Mouse (Mus musculus): ENCODE results near the gene Erf. TPM values are rescaled to one million over a fixed set of nuclear protein-coding genes. Genes with fewer than 3 reads are reported as not detected.

Erf gene
- total RNA-seq, 2 experiments from 2014 or later, result 33.0 to 42.3 TPM

DNA sequence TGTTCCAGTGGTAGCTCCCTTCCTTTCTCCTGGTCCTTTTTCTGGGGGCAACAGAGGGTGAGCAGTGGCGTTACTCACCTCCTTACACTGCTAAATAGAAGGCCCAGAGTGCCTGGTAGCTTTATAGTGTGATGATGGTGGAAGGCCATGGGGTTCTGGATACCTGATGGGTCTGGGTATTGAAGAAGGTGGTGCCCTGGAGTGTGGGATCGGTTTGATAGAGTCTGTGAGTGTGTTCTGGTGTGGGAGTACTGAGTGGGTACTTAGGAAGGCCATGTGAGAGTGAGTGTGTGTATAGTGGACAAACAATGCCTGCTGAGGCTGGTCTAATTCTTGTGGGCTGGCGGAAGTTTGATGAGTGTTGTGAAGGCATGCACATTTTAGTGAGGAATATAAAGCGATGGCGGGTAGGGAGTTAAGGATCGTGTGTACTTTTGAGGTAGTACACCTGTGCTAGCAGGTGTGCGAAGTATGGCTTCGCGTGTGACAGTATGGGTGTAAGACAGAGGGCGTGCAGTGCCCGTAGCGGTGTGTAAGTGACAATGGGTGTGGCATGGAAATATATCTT lies 30.7 kb upstream of the Erf start:
- DNase-seq, result no peak

DNA sequence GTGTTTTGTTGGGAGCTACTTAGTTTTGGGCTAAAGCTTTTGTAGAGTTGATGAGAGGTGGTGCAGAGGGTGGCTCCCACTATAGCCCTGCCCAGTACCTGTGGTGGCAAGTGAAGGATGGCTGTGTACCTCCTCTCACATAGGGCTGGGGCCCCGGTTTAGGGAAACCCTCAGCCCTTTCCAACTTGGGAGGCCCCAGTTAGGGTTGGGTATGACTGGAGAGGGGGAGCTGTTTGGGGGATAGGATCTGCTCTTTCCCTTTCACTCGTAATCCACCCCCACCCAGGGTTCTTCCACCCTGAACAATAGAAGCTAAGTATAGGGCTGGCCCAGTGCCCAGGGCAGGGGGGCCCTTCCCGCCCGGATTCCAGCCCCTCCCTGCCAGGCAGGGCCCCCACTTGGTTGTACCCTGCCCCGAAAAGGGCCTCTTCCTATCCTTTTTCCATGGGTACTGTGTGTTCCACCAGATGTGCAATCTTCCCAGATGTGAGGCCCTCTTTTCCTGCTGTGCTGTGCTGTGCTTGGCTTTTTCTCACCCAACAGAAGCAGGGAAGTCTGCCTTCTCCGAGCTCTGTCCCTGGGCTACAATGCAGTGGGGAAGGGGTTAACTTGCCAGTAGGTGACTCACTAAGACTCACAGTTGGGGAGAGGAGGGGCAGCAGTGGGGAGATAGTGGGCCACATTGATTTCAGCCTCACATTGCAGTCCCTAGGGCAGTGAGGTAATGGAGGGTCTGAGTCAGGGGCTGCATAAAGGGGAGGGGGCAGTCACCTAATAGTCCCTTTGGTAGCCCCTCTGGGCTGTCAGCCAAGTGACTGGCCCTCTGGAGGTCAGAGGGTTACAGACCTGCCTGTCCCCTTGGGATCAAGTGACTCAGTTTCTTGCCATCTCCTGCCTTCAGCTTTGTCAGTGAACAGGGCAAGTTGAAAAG lies 29.6 kb upstream of the Erf start:
- DNase-seq, result peak; percentile 75

DNA sequence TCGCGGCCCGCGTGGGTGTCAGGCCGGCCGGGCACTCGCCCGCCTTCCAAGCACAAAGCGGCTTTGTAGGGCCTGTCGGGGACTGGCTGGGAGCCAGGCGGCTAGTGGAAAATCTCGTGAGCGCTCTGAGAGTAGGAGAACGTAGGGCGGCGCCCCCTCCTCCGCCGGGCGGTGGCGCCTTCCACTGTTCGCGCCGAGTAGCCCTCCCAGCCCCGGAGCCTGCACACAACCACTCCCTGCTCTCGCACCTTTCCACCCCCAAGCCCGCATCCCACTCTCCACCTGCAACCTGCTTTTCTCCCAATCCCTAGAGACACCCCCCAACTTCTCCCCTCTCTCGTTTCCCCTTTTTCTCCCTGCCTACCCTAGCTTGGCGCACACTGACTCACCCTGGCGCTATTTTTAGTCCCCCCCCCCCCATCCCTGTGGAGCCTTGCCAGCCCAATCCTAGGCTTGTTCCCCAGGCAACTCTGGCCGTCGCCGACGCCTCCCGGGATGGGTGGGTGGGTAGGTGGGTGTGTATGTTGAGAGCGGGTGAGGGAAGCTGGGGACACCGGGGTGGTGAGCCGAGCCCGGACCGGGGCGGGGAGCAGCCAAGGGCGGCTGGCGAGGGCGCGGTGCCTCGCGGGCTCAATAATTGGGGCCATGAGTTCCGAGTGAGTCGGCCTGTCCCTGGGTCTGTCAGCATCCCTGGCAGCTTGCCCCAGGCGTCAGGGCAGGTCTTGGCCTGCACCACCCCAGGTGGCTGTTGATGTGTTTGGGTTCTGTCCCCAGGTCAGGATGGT lies 28.7 kb upstream of the Erf start:
- DNase-seq, result peak; percentile 89

DNA sequence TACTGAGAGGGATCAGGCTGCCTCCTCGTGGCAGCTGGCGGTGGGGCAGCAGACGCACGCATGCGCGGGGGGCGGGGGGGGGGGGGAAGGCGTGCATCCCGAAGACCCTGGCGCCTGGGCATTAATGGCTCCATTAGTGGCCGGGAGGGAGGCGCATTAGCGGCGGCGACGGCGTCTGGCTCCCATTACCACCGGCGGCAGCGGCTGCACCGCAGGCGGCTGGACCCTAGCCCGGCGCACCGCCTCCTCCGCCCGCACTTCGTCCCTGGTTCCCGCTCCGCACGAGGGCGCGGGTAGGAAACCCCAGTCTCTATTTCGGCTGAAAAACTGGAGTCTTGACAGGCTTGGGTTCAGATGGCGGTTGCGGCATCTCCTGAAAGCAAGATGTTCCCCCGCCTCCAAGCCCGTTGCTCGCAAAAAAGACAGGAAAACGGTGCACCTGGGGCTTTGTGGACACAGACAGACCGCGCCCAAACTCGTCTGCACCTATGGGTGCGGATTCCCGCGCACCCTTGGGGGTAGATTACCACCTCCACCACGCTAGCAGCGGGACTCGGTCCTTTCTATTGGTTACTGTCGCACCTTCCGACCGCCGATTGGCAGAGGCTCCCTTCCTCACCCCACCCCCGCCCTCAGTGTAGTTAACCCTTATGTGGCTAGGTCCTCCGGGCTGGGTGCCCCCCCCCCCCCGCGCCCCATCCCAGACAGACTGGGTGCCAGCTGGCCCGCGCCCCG lies 27.9 kb upstream of the Erf start:
- peak; percentile 87 for DNase-seq

DNA sequence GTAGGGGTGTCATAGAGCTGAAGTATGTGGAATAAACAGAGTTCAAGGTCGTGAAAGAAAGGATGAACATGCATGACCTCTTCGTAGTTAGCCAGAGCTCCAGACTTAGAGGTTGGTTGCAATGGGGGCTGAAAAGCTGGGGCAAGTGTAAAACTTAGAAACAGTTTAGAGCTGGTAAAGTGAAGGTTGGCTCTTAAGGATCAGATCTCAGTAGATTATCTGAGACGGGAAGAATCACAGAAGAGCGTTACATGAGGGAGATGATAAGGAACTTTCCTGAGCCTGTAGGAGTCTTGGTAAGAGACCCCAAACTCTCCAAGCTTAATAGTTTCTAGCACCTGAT lies 27.4 kb upstream of the Erf start:
- no peak for DNase-seq

DNA sequence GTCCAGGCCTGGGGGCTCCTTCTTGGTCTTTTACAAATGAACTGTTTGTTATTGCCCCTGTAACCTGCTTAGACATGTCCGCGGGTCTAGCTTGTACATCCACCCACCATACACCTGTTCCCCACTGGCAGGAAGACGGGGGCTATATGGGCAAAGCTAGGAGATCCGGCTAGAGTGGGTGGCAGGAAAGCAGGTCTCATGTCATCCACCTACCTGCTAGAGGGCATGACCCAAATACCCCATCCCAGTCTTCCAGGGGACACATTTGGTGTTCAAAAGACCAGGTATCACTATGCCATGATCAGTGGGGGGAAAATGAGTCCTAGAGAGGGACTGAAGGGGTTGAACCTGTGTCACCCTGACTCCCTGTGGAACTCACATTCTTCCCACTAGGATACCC lies 26.8 kb upstream of the Erf start:
- no peak for DNase-seq

DNA sequence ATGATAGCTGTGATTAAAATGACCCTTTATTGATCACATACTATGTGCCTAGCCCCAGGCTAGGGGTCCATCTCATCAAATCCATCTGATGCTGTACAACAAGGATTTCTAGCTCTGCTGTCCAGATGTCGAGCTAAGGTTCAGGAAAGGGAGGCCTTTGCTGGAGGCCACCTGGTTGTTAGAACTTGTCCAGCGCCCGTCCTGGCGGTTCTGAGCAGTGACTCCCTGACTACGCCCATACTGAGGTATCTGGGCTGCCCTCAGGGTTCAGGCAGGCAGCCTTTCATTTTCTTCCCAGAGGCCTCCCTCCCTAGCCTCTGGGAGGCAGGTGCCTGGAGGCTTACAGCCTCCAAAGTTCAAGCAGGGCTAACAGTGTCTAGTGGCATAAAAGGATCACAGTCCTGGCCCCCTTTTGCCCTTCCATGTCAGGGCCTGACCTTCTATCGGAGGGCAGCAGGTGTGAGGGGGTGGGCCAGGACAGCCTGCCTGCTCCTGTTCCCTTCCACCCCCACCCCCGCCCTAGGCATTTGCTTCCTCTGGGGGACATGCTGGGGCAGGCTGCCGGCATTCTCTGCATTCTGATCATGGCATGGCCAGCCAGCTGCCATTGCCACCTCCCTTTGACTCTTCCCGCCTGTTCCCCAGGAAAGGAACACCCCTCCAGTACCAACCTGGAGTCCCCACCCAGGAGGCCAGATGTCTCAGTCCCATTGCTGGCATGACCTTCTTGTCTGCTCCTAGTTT lies 25.2 kb upstream of the Erf start:
- DNase-seq, result no peak

DNA sequence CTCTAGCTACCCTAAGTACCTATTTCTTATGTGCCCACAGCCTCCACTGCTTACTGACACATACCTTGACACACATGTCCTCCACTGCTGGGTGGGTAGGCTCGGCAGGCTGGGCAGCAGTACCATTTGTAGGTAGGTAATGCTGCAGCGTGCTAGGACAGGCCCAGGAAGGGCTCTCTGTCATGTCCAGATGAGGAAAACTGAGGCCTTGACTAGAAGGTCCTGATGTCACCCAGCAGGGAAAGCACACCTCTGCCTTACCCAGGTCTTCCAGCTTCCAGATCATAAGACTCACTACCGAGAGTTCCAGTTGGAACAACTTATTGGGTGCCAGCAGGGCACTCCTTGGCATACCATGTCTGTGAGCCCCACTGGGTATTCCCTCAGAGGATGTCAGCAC lies 24.4 kb upstream of the Erf start:
- no peak for DNase-seq

DNA sequence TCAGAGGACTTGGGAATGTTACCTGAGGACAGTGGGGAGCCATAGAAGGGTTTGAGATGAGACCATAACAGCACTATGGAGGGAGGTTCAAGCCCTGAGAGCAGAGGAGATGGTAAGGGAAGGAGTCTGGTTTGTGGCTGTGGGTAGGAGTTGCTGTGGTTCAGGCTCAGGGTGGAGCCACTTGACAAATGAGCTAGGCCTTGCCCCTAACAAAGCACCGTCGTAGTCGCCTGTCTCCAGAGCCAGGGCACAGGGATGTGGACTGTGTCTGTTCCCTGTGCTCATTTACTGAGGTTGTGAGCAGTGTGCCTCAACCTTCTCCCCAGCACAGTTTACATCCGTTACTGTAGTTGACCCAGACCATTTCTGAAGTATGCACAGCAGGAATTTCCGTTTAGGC lies 24.0 kb upstream of the Erf start:
- DNase-seq, result no peak

DNA sequence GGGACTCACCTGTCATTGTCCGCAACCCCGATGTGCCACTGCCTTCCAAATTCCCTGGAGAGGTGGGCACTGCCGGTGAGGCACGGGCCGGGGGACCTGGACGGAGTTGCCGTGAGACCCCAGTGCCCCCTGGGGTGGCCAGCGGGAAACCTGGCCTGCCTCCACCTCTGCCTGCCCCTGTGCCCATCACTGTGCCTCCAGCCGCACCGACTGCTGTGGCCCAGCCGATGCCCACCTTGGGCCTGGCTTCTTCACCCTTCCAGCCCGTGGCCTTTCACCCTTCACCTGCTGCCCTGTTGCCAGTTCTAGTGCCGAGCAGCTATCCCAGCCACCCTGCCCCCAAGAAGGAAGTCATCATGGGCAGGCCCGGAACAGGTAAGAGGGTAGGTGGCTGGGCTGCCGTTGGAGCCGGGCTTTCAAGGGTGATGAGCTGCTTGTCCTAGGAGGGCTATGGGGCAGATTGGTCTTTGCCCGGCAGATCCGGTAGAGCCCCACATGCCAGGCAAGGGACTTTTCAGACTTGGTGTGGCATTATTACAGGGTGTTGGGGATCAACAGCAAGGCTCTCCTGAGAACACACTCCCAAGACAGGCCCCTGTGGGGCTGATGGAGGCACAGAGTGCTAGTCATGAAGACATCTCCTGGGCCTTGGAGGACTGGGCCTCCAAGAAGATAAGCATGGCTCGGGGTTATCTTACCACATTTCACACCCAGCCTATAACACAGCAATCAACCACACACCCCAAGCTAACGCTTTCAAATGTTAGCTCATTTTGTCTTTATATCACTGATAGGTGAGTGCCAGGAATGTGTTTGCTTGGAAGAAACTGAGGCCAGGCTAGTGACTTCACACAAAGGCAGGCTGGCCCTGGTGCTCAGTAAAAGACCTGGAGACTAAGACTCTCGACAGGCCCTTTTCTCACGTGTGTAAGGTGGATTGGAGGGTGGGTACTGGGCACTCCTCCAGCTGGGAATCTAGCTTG lies 23.0 kb upstream of the Erf start:
- no peak for DNase-seq

DNA sequence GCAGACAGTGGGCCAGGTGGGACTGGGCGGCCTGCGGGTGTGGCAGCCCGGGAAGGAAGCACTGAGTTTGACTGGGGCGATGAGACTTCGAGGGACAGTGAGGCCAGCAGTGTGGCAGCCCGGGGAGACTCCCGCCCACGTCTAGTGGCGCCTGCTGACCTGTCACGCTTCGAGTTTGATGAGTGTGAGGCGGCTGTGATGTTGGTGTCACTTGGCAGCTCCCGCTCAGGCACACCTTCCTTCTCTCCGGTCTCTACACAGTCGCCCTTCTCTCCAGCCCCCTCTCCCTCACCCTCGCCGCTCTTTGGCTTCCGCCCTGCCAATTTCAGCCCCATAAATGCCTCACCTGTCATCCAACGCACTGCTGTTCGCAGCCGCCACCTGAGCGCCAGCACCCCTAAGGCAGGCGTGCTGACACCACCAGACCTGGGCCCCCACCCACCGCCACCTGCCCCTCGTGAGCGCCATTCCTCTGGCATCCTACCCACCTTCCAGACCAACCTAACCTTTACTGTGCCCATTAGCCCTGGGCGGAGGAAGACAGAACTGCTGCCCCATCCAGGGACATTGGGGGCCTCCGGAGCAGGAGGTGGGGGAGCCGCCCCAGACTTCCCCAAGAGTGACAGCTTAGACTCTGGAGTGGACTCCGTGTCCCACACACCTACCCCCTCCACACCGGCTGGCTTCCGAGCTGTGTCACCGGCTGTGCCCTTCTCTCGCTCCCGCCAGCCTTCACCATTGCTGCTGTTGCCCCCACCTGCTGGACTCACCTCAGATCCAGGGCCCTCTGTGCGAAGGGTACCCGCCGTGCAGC lies 22.1 kb upstream of the Erf start:
- DNase-seq, result no peak

DNA sequence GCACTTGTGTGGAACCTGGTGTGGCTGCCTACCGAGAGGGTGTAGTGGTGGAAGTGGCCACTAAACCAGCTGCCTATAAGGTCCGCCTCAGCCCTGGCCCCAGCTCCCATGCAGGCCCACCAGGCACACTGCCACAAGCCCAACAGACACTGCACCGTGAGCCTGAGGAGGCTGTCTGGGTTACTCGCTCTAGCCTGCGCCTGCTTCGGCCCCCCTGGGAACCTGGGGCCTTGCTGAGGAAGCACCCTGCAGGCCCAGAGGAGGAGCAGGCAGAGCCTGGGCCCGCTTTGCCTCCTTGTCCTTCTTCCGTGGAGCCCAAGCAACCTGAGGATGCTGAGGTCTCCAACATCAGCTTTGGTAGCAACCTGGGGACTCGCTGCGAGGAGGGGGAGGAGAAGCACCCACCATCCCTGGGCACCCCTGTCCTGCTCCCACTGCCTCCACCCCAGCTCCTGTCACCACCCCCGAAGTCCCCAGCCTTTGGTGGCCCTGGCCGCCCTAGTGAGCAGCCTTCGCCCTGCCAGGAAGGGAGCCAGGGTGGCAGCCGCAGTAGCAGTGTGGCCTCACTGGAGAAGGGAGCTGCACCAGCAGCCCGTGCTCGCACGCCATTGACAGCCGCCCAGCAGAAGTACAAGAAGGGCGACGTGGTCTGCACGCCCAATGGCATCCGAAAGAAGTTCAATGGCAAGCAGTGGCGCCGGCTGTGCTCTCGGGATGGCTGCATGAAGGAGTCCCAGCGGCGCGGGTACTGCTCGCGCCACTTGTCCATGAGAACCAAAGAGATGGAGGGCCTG lies 21.3 kb upstream of the Erf start:
- no peak for DNase-seq

DNA sequence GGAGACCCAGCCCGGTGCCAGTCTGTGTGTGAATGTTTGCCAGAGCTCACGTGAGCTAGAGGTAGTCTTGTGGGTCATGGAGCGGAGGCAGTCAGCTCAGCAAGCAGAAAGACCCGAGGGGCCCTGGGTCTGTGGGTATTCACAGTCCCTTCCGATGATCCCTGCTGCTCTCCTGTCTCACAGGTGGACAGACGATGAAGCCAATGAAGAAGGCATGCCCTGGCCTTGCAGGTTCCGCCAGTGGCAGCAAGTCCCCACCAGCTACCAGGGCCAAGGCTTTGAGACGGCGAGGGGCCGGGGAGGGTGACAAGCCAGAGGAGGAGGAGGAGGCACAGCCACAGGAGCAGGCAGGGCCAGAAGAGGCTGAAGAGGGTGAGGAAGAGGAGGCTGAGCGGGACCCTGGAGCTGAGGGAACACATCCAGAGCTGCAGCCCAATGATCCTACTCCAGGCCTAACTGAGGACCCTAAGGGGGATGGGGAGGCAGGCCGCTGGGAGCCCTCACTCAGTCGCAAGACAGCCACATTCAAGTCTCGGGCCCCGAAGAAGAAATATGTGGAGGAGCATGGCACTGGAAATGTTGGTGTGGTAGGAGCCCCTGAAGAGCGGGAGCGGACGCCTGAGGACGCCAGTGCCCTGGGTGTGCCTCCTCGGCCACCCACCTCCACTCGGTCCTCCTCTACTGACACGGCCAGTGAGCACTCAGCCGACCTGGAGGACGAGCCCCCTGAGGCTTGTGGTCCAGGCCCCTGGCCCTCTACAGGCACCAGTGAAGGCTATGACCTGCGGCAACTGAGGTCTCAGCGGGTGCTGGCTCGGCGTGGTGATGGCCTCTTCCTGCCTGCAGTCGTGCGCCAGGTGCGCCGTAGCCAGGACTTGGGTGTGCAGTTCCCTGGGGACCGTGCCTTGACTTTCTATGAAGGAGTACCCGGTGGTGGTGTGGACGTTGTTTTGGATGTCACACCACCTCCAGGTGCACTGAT lies 20.4 kb upstream of the Erf start:
- no peak for DNase-seq

DNA sequence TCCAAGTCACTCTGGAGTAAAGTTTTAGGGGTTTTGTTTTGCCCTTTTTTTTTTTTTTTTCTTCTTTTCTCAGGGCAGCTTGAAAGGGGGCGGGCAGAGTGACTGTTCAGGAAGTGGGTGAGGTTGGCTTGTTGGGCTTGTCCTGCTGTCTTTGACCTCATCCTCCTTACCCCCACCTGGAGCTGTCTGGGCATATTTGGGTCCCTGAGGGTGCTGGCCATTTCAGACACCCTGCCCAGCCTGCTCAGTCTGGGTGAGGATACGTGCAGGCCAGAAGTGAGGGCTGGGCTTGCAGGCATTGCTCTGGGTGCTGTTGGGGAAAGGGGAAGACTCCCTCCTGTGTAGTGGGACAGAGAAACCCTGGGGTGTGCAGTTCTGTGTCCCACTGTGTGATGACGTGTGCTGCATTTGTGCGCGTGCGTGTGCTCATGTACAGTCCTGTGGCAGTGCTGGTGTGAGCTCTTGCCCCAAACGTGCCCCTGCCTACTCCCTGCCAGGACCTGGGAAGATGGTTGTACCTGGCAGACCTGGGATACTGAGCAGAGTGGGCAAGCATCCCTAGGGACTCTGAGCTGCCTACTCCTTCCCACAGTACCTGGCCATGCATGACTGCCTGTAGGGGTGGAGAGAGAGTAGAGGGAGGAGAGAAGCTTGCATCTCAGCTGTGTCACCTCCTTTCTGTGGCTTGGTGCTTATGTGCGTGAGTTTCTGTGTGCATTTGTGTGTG lies 19.1 kb upstream of the Erf start:
- peak; percentile 10 for DNase-seq

DNA sequence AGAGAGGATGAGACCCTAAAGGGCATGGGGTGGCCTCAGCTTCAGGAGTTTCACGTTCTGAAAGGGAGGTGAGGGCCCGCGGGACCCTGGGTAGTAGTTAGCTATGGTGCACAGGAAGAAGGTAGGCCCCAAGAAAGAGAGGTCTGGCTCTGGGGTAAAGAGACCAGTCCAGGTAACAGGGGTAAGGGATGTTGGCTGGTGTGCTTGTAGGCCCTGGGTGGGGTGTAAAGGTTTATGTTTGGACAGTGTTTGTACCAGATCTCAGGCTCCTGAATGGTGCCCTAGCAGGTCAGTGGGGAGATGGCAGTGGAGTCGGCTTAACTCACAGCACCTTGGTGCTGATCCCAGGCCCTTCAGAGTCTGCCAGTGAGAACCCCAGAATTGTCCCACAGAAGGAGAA lies 18.5 kb upstream of the Erf start:
- peak; percentile 22 for DNase-seq

DNA sequence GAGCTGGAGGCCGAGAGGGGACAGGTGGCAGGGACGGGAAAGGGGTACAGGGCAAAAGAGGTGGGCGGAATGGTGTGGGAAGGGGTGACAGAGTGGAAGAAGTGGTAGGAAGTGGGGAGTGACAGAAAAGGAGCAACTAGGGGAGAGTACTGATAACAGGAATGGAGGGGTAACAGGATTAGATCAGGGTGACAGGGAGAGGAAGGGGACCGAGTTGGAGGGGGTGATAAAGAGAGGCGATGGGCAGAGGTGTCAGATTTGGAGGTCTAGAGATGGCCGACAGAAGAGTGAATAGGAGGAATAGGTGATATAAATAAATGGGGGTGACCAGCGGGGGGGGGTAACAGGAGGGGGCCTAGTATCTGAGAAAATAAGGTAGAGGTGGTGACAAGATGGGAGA lies 18.0 kb upstream of the Erf start:
- no peak for DNase-seq
